Mouse (Mus musculus) neural tube, embryonic 15.5 days (tissue): ENCODE results near the gene 4833439L19Rik. TPM values are rescaled to one million over a fixed set of nuclear protein-coding genes. Genes with fewer than 3 reads are reported as not detected.
A peak's percentile ranks its signal among the peaks of the same experiment; 100 is the strongest.

Experiments
- ATAC-seq: fragments of 200-750 bp; cut with Nextera tagmentation; 2 replicates; pipeline ENCODE4 v1.8.0; 2017; ENCODE audit warnings: mild to moderate bottlenecking, moderate TSS enrichment, moderate library complexity; ENCODE audit not compliant: low FRiP score
- H3K27ac ChIP-seq: fragments of 300-500 bp; sonication (generic); replicated peaks from 2 replicates; pipeline ENCODE4 v1.5.1; 2015; ENCODE audit warnings: mild to moderate bottlenecking, inconsistent platforms
- H3K27me3 ChIP-seq: fragments of 300-500 bp; sonication (generic); replicated peaks from 2 replicates; pipeline ENCODE4 v1.6.1; 2015; ENCODE audit warnings: inconsistent platforms
- H3K36me3 ChIP-seq: fragments of 300-500 bp; sonication (generic); 2 replicates; pipeline ENCODE4 v1.6.1; 2015; ENCODE audit warnings: inconsistent platforms
- H3K4me1 ChIP-seq: fragments of 300-500 bp; sonication (generic); 2 replicates; pipeline ENCODE4 v1.6.1; 2015; ENCODE audit warnings: inconsistent platforms
- H3K4me2 ChIP-seq: fragments of 300-500 bp; sonication (generic); 2 replicates; pipeline ENCODE4 v1.6.1; 2015; ENCODE audit warnings: inconsistent platforms, mild to moderate bottlenecking, moderate library complexity
- H3K4me3 ChIP-seq: fragments of 300-500 bp; sonication (generic); replicated peaks from 2 replicates; pipeline ENCODE4 v1.5.1; 2015; ENCODE audit warnings: mild to moderate bottlenecking, inconsistent platforms
- H3K9ac ChIP-seq: fragments of 300-500 bp; sonication (generic); replicated peaks from 2 replicates; pipeline ENCODE4 v1.6.1; 2015; ENCODE audit warnings: mild to moderate bottlenecking, inconsistent platforms
- H3K9me3 ChIP-seq: fragments of 300-500 bp; sonication (generic); replicated peaks from 2 replicates; pipeline ENCODE4 v1.6.1; 2016; ENCODE audit warnings: inconsistent platforms
- WGBS: fragments of 180-500 bp; shearing (Covaris S2); methylation state at CpG from one replicate; pipeline ENCODE4 v1.1.7; 2015; ENCODE audit warnings: mixed read lengths; 5-methylcytosine and 5-hydroxymethylcytosine counted together
- polyA plus RNA-seq: library from polyadenylated mRNA; unstranded; fragments of >200 nt; fragmentation: Nextera tagmentation; extraction: Ambion mirVana; gene quantifications from 2 replicates; pipeline ENCODE4 v1.2.1, GENCODE M21; 2015

Gene 4833439L19Rik
- polyA plus RNA-seq, 1 experiment from 2014 or later = 220 TPM

DNA sequence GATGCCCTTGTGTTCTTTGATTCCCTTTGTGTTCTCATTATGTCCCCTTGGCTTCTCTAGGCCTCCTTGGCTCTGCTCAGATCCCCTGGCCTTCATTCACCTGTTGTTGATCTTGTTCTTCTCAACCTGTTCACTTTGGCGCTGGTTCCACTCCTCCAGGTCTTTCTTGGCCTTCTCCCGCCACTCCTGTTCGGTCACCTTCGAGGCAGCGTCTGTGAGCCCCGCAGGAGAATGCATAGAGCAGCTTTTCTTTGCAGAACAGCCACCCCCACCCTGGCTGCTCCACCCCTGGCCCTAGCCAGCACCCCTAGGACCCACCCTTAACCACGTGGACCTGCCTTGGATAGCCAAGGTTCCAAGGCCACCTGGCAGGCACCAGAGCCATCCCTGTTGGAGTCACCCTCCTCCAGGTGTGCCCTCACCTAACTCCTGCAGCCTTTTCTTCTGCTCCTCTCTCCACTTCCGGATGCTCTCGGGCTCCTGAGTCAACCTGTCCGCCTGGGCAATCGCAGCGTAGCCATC is 33.4 kb upstream of the 4833439L19Rik start:
- H3K27ac ChIP-seq = no peak overlapping the region
- H3K9ac ChIP-seq = no peak overlapping the region
- no peak overlapping the region for H3K4me2 ChIP-seq
- H3K36me3 ChIP-seq = peaks cover 67% of the 10 kb centered on the region
- WGBS = 94% methylated on average over 12 of the region's 12 CpGs
- no peaks in the 10 kb centered on the region for H3K9me3 ChIP-seq
- H3K27me3 ChIP-seq = no peaks in the 10 kb centered on the region
- peaks cover 15% of the 10 kb centered on the region for H3K4me1 ChIP-seq
- H3K4me3 ChIP-seq = no peak overlapping the region
- ATAC-seq = no peak

DNA sequence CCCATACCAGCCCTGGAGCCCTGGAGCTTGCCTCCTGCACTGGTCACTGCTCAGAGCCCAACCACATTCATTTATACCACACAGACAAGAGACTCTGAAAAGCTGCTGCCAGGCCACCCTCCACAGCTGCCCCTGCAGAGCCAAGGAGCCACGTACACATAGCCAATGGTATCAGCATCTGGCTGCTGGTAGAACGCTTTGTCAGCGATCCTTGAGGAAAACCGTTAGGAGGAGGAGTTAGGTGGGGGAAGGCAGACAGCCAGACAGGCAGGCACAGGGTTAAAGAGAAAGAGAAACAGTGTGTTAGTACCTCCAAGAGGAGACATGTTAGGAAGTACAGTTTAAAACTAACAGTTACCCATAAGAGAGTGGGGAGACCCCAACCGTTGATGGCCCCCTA is 31.6 kb upstream of the 4833439L19Rik start:
- H3K36me3 ChIP-seq = peaks cover 67% of the 10 kb centered on the region

DNA sequence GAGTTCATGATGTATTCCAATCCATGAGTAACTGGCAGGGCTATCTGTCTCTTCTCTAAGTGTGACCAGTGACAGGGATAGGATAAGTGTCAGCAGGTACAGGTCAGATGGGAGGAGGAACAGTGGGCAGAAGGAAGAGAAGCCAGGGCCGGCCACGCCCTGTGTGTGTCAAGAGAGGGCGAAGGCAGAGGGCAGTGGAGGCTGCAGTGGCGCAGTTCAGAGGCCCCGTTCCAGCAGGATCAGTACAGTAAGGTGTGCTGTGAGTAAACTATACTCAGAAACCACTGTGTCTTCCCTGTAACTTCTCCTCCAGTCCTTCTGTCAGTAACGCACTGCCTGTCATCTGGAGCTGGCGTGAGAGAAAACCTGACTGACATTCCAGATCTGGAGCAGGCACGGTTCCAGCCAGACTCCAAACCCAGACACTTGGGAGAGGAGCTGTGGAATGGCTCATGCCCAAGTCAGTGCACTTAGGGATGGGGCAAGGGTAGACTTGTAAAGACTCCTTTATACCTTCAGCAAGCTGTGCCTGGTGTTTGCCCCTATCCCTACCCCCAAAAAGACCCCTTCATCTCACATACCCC is 31.0 kb upstream of the 4833439L19Rik start:
- no peak for ATAC-seq
- 84% methylated on average over 8 of the region's 8 CpGs for WGBS

More for the DNA sequence above, 31.6 kb upstream of the 4833439L19Rik start:
- 70% methylated on average over 5 of the region's 5 CpGs for WGBS
- Histone ChIP-seq H3K27ac (no peak overlapping the region; the same call in 1 of the 2 replicates), H3K27me3 (no peaks in the 10 kb centered on the region), H3K4me2 (no peak overlapping the region), H3K9me3 (no peaks in the 10 kb centered on the region), H3K9ac (no peak overlapping the region), H3K4me1 (peaks cover 22% of the 10 kb centered on the region), H3K4me3 (no peak overlapping the region)
- no peak for ATAC-seq

DNA sequence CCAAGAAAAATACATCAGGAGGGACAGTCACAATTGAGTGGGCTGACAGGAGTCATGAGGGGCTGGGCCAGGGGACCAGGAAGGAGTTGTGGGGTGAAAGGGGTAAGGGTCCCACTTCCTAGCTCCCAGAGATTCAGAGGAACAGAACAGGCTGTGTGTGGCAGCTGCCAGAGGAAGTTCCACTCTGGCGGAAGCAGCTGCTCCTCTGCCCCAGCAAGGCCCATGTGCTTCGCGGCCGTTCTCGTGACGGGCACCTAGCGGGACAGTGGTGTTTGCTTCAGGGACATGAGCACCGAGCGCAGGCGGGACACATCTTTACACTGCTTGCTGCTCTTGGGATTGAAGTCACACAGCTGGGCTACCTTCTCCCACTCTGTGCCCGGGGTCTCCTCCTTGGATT is 28.4 kb upstream of the 4833439L19Rik start:
- no peak for ATAC-seq
- Histone ChIP-seq H3K9ac (no peak overlapping the region), H3K4me3 (no peak overlapping the region), H3K4me2 (no peak overlapping the region), H3K27ac (no peak overlapping the region), H3K4me1 (peaks cover 43% of the 10 kb centered on the region), H3K27me3 (no peaks in the 10 kb centered on the region), H3K36me3 (peaks cover 44% of the 10 kb centered on the region), H3K9me3 (no peaks in the 10 kb centered on the region)
- 89% methylated on average over 11 of the region's 11 CpGs for WGBS

More for the DNA sequence above, 31.0 kb upstream of the 4833439L19Rik start:
- H3K4me1 ChIP-seq = peaks cover 29% of the 10 kb centered on the region
- peaks cover 67% of the 10 kb centered on the region for H3K36me3 ChIP-seq
- H3K9me3 ChIP-seq = no peaks in the 10 kb centered on the region
- H3K27ac ChIP-seq = no peak overlapping the region
- H3K4me3 ChIP-seq = no peak overlapping the region
- no peak overlapping the region for H3K4me2 ChIP-seq
- H3K9ac ChIP-seq = no peak overlapping the region
- H3K27me3 ChIP-seq = no peaks in the 10 kb centered on the region

DNA sequence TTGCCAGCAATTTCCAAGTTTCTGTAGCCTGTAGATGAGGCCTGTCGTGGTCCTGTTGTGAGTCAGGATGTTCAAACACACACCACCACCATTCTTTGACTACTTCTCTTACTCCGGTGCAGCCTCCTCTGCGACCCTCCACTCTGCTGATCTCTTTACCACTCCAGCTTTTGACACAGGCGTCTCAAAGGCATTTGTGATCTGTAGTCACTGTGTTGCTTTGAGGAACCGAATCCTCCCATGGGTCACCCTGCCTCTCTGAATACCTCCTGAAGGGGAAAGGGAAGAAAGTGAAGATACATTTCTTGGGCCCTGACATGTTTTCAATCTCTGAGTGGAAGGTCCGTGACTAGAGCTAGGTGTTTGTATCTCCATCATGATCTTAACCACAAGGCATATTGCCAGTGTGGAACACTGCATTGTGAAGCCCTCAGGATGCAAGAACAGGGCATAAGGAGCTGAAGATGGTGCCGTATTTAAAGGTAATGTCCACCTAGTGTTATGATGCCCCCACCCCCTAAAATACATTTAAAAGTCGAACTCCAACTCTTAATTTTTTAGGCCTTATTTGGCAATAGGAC is 26.6 kb upstream of the 4833439L19Rik start:
- Histone ChIP-seq H3K4me2 (peak overlapping the region; percentile 80), H3K9me3 (no peaks in the 10 kb centered on the region), H3K27me3 (no peaks in the 10 kb centered on the region), H3K4me1 (peaks cover 47% of the 10 kb centered on the region), H3K36me3 (peaks cover 26% of the 10 kb centered on the region), H3K4me3 (peak overlapping the region; percentile 94; the same call in 1 of the 2 replicates), H3K27ac (no peak overlapping the region), H3K9ac (no peak overlapping the region)
- ATAC-seq = no peak
- 92% methylated on average over 8 of the region's 8 CpGs for WGBS

DNA sequence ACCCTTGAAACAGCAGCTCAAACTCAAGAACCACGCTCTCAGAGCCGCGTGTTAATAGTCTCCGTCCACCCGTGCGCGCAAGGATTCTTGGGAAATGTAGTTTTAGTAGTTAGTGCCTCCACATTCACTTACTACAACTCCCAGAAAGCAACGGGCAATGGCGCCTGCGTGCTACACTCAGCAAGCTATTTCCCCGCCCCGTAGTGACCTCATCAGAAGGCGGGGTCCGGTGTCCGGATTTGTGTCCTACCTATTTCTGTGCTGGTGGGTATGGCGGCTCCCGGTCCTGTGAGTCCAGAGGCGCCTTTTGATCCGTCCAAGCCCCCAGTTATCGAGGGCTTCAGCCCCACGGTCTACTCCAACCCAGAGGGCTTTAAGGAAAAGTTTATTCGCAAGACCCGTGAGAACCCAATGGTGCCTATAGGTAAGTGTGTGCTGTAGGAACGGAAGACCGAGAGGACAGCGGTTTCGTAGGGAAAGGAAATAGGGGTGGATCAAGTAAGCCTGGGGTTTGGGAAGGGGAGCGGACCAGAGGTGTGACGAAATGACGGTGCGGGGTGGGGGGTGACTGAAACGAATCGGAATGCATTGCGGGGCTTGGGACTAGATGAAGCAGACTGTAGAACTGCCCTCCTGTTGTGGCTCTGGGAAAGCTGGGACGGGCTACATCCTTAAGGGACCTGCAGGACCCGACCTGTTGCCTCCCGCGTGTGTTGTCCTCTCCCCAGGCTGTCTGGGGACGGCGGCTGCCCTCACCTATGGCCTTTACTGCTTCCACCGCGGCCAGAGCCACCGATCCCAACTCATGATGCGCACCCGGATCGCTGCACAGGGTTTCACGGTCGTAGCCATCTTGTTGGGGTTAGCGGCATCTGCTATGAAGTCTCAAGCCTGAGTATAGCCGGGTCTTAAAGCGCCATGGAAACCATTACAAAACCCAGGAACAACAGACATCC is 25.0 kb upstream of the 4833439L19Rik start, which contains the start of the genes Nop16 and Higd2a:
Nop16 (minus strand) TSS at position 95 of the 956 bp plus-strand sequence.
Higd2a (plus strand) TSS at position 212 of the 956 bp plus-strand sequence.
- Histone ChIP-seq H3K27me3 (no peaks in the 10 kb centered on the region), H3K36me3 (peaks cover 24% of the 10 kb centered on the region), H3K4me1 (peaks cover 40% of the 10 kb centered on the region), H3K27ac (peak within 1 kb of the TSS; percentile 97), H3K4me2 (peak within 1 kb of the TSS; percentile 80), H3K9me3 (no peaks in the 10 kb centered on the region), H3K4me3 (peak within 1 kb of the TSS; percentile 94), H3K9ac (peak within 1 kb of the TSS; percentile 98)
- ATAC-seq = peak; percentile 96
- under 1% methylated on average over 51 of the region's 51 CpGs for WGBS

DNA sequence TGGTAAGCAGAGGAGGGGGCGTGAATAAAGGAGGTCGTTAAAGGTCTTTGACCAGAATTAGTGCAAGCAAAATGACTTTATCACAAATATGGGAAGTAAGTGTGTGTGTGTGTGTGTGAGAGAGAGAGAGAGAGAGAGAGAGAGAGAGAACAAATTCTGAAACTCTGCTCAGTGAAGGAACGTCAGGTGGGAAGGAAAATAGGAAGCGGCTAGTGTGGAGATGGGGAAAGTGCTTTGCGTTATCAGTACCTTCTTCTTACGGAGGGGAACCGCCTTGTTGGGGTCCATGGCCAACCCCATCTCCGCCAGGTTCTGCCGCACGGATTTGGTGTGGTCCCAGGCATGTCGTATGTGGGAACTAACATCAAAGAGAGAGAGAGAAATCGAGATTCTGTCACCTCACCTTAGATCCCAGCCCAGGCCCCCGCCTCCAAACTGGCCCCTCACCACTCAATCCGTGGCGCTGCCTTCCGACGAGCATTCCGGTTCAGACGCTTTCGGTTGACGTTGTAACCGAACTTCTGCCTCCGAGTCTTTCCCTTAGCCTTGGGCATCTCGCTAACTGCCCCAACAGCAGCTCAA is 24.3 kb upstream of the 4833439L19Rik start:
- WGBS = 1% methylated on average over 24 of the region's 24 CpGs
- H3K36me3 ChIP-seq = peaks cover 29% of the 10 kb centered on the region
- peak; percentile 21; the same call in 1 of the 2 replicates for ATAC-seq

DNA sequence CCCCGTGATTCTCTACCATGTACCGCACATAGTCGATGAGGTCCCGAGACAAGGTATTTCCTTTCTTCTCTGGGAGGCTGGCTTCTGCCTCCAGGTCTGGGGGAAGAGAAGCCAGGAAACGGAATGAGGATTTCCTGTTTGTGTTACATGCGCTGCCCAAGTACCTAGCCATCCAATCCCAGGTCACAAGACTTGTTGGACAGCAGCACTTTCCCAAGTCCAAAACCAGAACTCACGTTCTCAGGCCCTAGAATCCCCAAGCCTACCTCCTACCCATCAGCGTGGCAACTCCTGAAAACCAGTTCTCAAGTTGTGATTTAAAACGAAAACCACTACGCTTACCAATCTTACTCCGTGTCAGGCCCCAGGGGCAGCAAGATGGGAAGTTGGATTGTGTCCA is 20.6 kb upstream of the 4833439L19Rik start:
- H3K4me2 ChIP-seq = no peak overlapping the region
- no peak overlapping the region for H3K9ac ChIP-seq
- H3K4me1 ChIP-seq = peaks cover 20% of the 10 kb centered on the region
- H3K4me3 ChIP-seq = no peak overlapping the region
- H3K27me3 ChIP-seq = no peaks in the 10 kb centered on the region
- no peaks in the 10 kb centered on the region for H3K9me3 ChIP-seq
- no peak overlapping the region for H3K27ac ChIP-seq
- H3K36me3 ChIP-seq = peaks cover 51% of the 10 kb centered on the region
- WGBS = 93% methylated on average over 11 of the region's 11 CpGs
- ATAC-seq = no peak

More for the DNA sequence above, 24.3 kb upstream of the 4833439L19Rik start:
- Histone ChIP-seq H3K9me3 (no peaks in the 10 kb centered on the region), H3K27ac (peak overlapping the region; percentile 77), H3K27me3 (no peaks in the 10 kb centered on the region), H3K4me2 (peak overlapping the region; percentile 80), H3K4me1 (peaks cover 40% of the 10 kb centered on the region), H3K4me3 (peak overlapping the region; percentile 94), H3K9ac (peak overlapping the region; percentile 98)

DNA sequence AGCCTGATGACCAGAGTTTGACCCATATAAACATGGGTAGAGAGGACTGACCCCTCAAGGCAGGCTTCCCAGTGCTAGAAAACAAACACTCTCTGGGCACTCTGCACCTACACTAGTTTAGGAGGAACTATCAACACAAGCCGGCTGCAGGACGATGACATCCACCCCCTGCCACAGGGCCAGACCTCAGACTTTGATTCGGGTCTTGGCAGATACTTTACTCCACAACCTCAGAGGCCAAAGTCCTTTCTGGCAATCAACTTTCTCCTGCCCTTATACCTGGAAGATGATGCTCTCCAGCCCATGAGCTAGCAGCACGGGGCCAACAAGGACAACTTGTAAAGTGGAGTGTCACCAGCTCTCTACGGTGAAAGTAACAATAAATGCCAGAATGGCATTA is 17.6 kb upstream of the 4833439L19Rik start:
- peaks cover 73% of the 10 kb centered on the region for H3K36me3 ChIP-seq
- no peak overlapping the region for H3K4me3 ChIP-seq
- H3K9me3 ChIP-seq = no peaks in the 10 kb centered on the region
- H3K4me1 ChIP-seq = peaks cover 15% of the 10 kb centered on the region; the same call in 1 of the 2 replicates
- H3K27ac ChIP-seq = no peak overlapping the region
- H3K27me3 ChIP-seq = no peaks in the 10 kb centered on the region
- no peak overlapping the region for H3K9ac ChIP-seq
- ATAC-seq = no peak
- no peak overlapping the region for H3K4me2 ChIP-seq
- 89% methylated on average over 5 of the region's 5 CpGs for WGBS

DNA sequence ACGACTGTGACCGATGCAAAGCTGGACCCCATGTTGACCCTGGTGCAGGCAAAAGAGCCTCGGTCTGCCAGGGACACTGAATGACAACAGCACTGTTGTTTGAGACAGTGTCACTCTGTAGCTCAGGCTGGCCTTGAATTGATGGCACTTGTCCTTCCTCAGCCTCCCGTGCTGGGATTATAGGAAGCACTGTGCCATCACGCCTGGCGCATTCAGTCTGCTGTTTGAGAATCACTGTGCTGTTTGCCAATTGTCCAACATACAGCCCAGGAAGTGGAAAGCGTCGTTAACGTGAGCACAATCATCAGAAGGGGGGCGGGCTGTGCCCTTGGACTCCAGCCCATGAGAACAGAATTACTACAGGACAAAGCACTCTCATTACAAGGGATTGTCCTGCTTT is 16.9 kb upstream of the 4833439L19Rik start:
- H3K4me1 ChIP-seq = peaks cover 22% of the 10 kb centered on the region
- no peak overlapping the region for H3K9ac ChIP-seq
- no peak overlapping the region for H3K4me3 ChIP-seq
- 57% methylated on average over 10 of the region's 10 CpGs for WGBS
- peak overlapping the region; percentile 28; the same call in 1 of the 2 replicates for H3K27ac ChIP-seq
- ATAC-seq = no peak
- H3K27me3 ChIP-seq = no peaks in the 10 kb centered on the region
- no peaks in the 10 kb centered on the region for H3K9me3 ChIP-seq
- peaks cover 80% of the 10 kb centered on the region for H3K36me3 ChIP-seq
- no peak overlapping the region for H3K4me2 ChIP-seq

DNA sequence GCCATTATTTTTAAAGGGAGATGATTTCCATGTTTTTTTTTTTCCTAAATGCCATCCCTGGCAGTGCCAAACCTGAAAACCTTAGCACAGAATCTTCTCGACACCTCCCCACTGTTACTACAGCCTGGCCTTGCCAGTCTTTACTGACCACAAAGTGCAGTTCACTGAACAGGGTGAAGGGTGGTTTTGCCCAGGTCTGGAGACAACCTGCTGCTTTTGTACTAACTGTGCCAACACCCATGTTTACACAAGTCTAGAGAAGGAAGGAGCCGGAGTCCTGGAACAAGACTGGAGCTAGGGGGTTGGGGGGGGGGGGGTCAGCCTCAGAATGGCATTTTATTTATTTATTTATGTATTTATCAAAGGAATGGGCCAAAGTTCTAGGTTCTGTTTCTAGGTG is 16.1 kb upstream of the 4833439L19Rik start:
- no peak for ATAC-seq

More for the DNA sequence above, 16.1 kb upstream of the 4833439L19Rik start:
- H3K4me2 ChIP-seq = no peak overlapping the region
- H3K27me3 ChIP-seq = no peaks in the 10 kb centered on the region
- no peaks in the 10 kb centered on the region for H3K9me3 ChIP-seq
- H3K9ac ChIP-seq = no peak overlapping the region
- no peak overlapping the region for H3K4me3 ChIP-seq
- peaks cover 84% of the 10 kb centered on the region for H3K36me3 ChIP-seq
- H3K27ac ChIP-seq = no peak overlapping the region
- WGBS = 86% methylated on average over 2 of the region's 2 CpGs
- H3K4me1 ChIP-seq = peaks cover 30% of the 10 kb centered on the region
